Mouse (Mus musculus) R1 (cell line): Measurements from ENCODE around the gene Arhgap21.

Experiments
- DNase-seq: peaks from one replicate; pipeline ENCODE4 v3.0.0-alpha.2; 2018; ENCODE audit warnings: low read depth, low spot score

Gene Arhgap21

GRCm38 (mm10) chr2:20896446-20896845, 72.2 kb downstream of the Arhgap21 start:
- no peak for DNase-seq

GRCm38 (mm10) chr2:20894100-20894690, 74.5 kb downstream of the Arhgap21 start:
- DNase-seq = peak; percentile 84

- DNase-seq = no peak
Measured at GRCm38 (mm10) chr2:20888751-20889150, 79.9 kb downstream of the Arhgap21 start.

GRCm38 (mm10) chr2:20883288-20883687, 85.4 kb downstream of the Arhgap21 start:
- DNase-seq = no peak

- peak; percentile 53 for DNase-seq
Measured at GRCm38 (mm10) chr2:20879877-20880605, 88.6 kb downstream of the Arhgap21 start.

- no peak for DNase-seq
Measured at GRCm38 (mm10) chr2:20874621-20875020, 94.1 kb downstream of the Arhgap21 start.

- DNase-seq = no peak
Measured at GRCm38 (mm10) chr2:20869212-20869965, 99.3 kb downstream of the Arhgap21 start.

GRCm38 (mm10) chr2:20868052-20868451, 100.6 kb downstream of the Arhgap21 start:
- no peak for DNase-seq

GRCm38 (mm10) chr2:20865795-20866194, 102.9 kb downstream of the Arhgap21 start:
- DNase-seq = no peak

GRCm38 (mm10) chr2:20864569-20864968, 104.1 kb downstream of the Arhgap21 start:
- DNase-seq = no peak

- peak; percentile 85 for DNase-seq
Measured at GRCm38 (mm10) chr2:20860756-20861155, 107.9 kb downstream of the Arhgap21 start.

- DNase-seq = peak; percentile 23
Measured at GRCm38 (mm10) chr2:20849346-20849745, 119.3 kb downstream of the Arhgap21 start.

GRCm38 (mm10) chr2:20831608-20832406, 136.9 kb downstream of the Arhgap21 start:
- DNase-seq = no peak

GRCm38 (mm10) chr2:20830882-20831281, 137.8 kb downstream of the Arhgap21 start:
- no peak for DNase-seq

GRCm38 (mm10) chr2:20826258-20826657, 142.4 kb downstream of the Arhgap21 start:
- no peak for DNase-seq

GRCm38 (mm10) chr2:20818226-20818625, 150.5 kb downstream of the Arhgap21 start:
- no peak for DNase-seq

GRCm38 (mm10) chr2:20813986-20814385, 154.7 kb downstream of the Arhgap21 start:
- DNase-seq = peak; percentile 65

- DNase-seq = peak; percentile 20
Measured at GRCm38 (mm10) chr2:20811506-20811905, 157.2 kb downstream of the Arhgap21 start.

GRCm38 (mm10) chr2:20801236-20801890, 167.3 kb downstream of the Arhgap21 start:
- peak; percentile 56 for DNase-seq
